ENCODE assay signal across 36 mouse cellular contexts in genomic region chr11:76458730-76459129, GRCm38 (mm10). TPM values are rescaled to one million over a fixed set of nuclear protein-coding genes. Genes with fewer than 3 reads are reported as not detected.
A peak's percentile ranks its signal among the peaks of the same experiment; 100 is the strongest.
DNase-seq lines count a peak whose midpoint lies in the region; ATAC-seq and TF ChIP-seq lines count a peak whose summit lies in the region.
"Had no signal": no experiment of that assay in that cellular context is flagged by ENCODE, and none has a peak within 500 bp of the region (broad histone marks: within the 10 kb centered on the region; RNA-seq: fewer than 3 reads in every experiment).

No protein-coding gene starts in this region.

- no peak; the same call in none of the 2 replicates for TF ChIP-seq RAD21 in CH12.LX (IDR thresholded peaks at IDR 0.05; ENCODE audit: low read depth, low read length)

- TF ChIP-seq CTCF in CH12.LX (conservative IDR thresholded peaks at IDR 0.05 in 1 of 2, IDR thresholded peaks at IDR 0.05 in 1 of 2; ENCODE audit: low read depth in 2 of 2, low read length in 2 of 2) = no peak

- in situ Hi-C loops in CH12.LX (cut with MboI; ENCODE audit: low pct_ligation_motif_present, low pct_unique_long_range_greater_than_20kb, low sequenced_read_pairs) = loop anchor here (5.0 to 10.0 kb wide), 2 partner anchors 34 to 186 kb away; no protein-coding TSS in a partner anchor

- no peaks in the 10 kb centered on the region for H3K79me2 ChIP-seq in CH12.LX (replicated peaks; ENCODE audit: control insufficient read depth, extremely low read depth, insufficient read depth, poor library complexity, severe bottlenecking)

- peak; percentile 26 for DNase-seq in lung, postnatal 36 days
- DNase-seq in lung, postnatal 25 days (ENCODE audit: low spot score) = no peak
- DNase-seq in CH12.LX (ENCODE audit: extremely low read depth) = peak; percentile 92
- no peak for DNase-seq in adrenal gland, postnatal 36 days
- DNase-seq in left cerebral cortex, adult 11 months (ENCODE audit: low spot score) = no peak
- DNase-seq in right cerebral cortex, postnatal 14 days = no peak
- DNase-seq: adrenal gland, postnatal 14 days; cerebellum, adult 8-10 months; cerebellum, postnatal 25 days; gastrocnemius, postnatal 36 days; heart, adult 2 months; heart, postnatal 10 days; kidney, adult 2 months; kidney, postnatal 36 days; layer of hippocampus, postnatal 36 days; liver; retina, postnatal 1 day; right cerebral cortex, postnatal 25 days; thymus, adult 2 months; thymus, postnatal 36 days had no signal

- no peaks in the 10 kb centered on the region for H3K9me3 ChIP-seq in CH12.LX (replicated peaks; ENCODE audit: low read length)
- H3K9me3 ChIP-seq: embryonic facial prominence, embryonic 12.5 days; heart, embryonic 13.5 days; hindbrain, embryonic 10.5 days; hindbrain, embryonic 15.5 days; liver, embryonic 15.5 days; lung, embryonic 15.5 days; megakaryocyte, embryonic 14.5 days; midbrain, embryonic 13.5 days; neural tube, embryonic 15.5 days had no signal

- H3K4me2 ChIP-seq in CH12.LX (ENCODE audit: insufficient read depth, low read depth, poor library complexity, severe bottlenecking) = peak overlapping the region; percentile 1
- H3K4me2 ChIP-seq: embryonic facial prominence, embryonic 12.5 days; heart, embryonic 13.5 days; hindbrain, embryonic 15.5 days; liver, embryonic 15.5 days; lung, embryonic 15.5 days; midbrain, embryonic 13.5 days; neural tube, embryonic 15.5 days had no signal

- dilution Hi-C loops in CH12.LX (cut with MboI; ENCODE audit: extremely low pct_ligation_motif_present, extremely low pct_unique_long_range_greater_than_20kb, low sequenced_read_pairs) = no loop called here

- H3K27me3 ChIP-seq in CH12.LX (replicated peaks) = no peaks in the 10 kb centered on the region
- H3K27me3 ChIP-seq: embryonic facial prominence, embryonic 12.5 days; heart, embryonic 13.5 days; hindbrain, embryonic 15.5 days; liver, embryonic 15.5 days; lung, embryonic 15.5 days; midbrain, embryonic 13.5 days; neural tube, embryonic 15.5 days; Patski had no signal

- H3K27ac ChIP-seq in CH12.LX (ENCODE audit: insufficient read depth, low read depth) = peak overlapping the region; percentile 72
- H3K27ac ChIP-seq: embryonic facial prominence, embryonic 12.5 days; gastrocnemius, adult 2 months; heart, adult 2 months; heart, embryonic 13.5 days; hindbrain, embryonic 10.5 days; hindbrain, embryonic 15.5 days; layer of hippocampus, adult 2 months; liver, embryonic 15.5 days; lung, embryonic 15.5 days; midbrain, embryonic 13.5 days; neural tube, embryonic 15.5 days had no signal

- peaks cover 45 to 72% of the 10 kb centered on the region in 2 experiments for H3K4me1 ChIP-seq in CH12.LX (ENCODE audit: control insufficient read depth in 1 of 2, insufficient read depth in 2 of 2)
- H3K4me1 ChIP-seq: embryonic facial prominence, embryonic 12.5 days had no signal

- no peak overlapping the region for H3K4me3 ChIP-seq in CH12.LX (replicated peaks in 1 of 3; ENCODE audit: low read depth in 2 of 3, low read length in 2 of 3, poor library complexity in 1 of 3)
- H3K4me3 ChIP-seq: embryonic facial prominence, embryonic 12.5 days; gastrocnemius, adult 2 months; heart, adult 2 months; heart, embryonic 13.5 days; hindbrain, embryonic 10.5 days; hindbrain, embryonic 15.5 days; layer of hippocampus, adult 2 months; liver, embryonic 15.5 days; lung, embryonic 15.5 days; megakaryocyte, embryonic 14.5 days; midbrain, embryonic 13.5 days; neural tube, embryonic 15.5 days had no signal

- H3K9ac ChIP-seq in CH12.LX (ENCODE audit: insufficient read depth, low read depth) = no peak overlapping the region
- H3K9ac ChIP-seq: embryonic facial prominence, embryonic 12.5 days; heart, embryonic 13.5 days; hindbrain, embryonic 15.5 days; liver, embryonic 15.5 days; lung, embryonic 15.5 days; midbrain, embryonic 13.5 days; neural tube, embryonic 15.5 days had no signal

- peak; percentile 96 for TF ChIP-seq EP300 in CH12.LX (IDR thresholded peaks at IDR 0.05; ENCODE audit: low read length)

- TF ChIP-seq POLR2A in CH12.LX (IDR thresholded peaks at IDR 0.05; ENCODE audit: low read depth, low read length) = peak; percentile 39

- ATAC-seq in hematopoietic stem cell, adult 5-6 weeks (replicated peaks in 1 of 2; ENCODE audit: insufficient read depth in 1 of 2, low FRiP score in 2 of 2, low TSS enrichment in 1 of 2, low read depth in 1 of 2, poor library complexity in 2 of 2, severe bottlenecking in 2 of 2) = peak; percentile 15 to 30; a peak in 1 of 4 replicates
- ATAC-seq in monocyte, adult 5-6 weeks (replicated peaks; ENCODE audit: insufficient number of reproducible peaks, low FRiP score, low TSS enrichment, poor library complexity, severe bottlenecking) = peak; percentile 66
- ATAC-seq: forebrain, embryonic 16.5 days; inflammation-experienced regulatory T-cells, adult 6 months; midbrain, embryonic 13.5 days; Patski had no signal

- H3K36me3 ChIP-seq in CH12.LX (replicated peaks in 1 of 2; ENCODE audit: control insufficient read depth in 1 of 2, insufficient read depth in 1 of 2, low read length in 1 of 2) = peaks cover 37 to 70% of the 10 kb centered on the region in 2 experiments
- H3K36me3 ChIP-seq: liver, embryonic 15.5 days had no signal

TF ChIP-seq in CH12.LX, 34 proteins besides CTCF, POLR2A, EP300 and RAD21:
- 0 out of 2 replicates have a peak, but pooled peaks have one; percentile 51 for TF ChIP-seq CHD1 (IDR thresholded peaks at IDR 0.05; ENCODE audit: low read depth, low read length)
- TF ChIP-seq BHLHE40 (IDR thresholded peaks at IDR 0.05; ENCODE audit: low read depth, low read length) = peak; percentile 96
- no peak for TF ChIP-seq USF2 (conservative IDR thresholded peaks at IDR 0.05; ENCODE audit: low read depth, low read length)
- peak; percentile 98 for TF ChIP-seq ETS1 (conservative IDR thresholded peaks at IDR 0.05; ENCODE audit: low read depth, low read length)
- no peak for TF ChIP-seq HCFC1 (IDR thresholded peaks at IDR 0.05; ENCODE audit: low read depth, low read length)
- no peak for TF ChIP-seq NRF1 (IDR thresholded peaks at IDR 0.05; ENCODE audit: low read depth, low read length)
- peak; percentile 98 for TF ChIP-seq MYC (IDR thresholded peaks at IDR 0.05; ENCODE audit: low read depth, low read length)
- peak; percentile 89 for TF ChIP-seq MXI1 (IDR thresholded peaks at IDR 0.05; ENCODE audit: low read depth, low read length)
- no peak for TF ChIP-seq UBTF (IDR thresholded peaks at IDR 0.05; ENCODE audit: low read depth, low read length)
- peak; percentile 74 for TF ChIP-seq TCF12 (IDR thresholded peaks at IDR 0.05; ENCODE audit: low read depth, low read length)
- no peak for TF ChIP-seq NELFE (IDR thresholded peaks at IDR 0.05; ENCODE audit: low read depth, low read length)
- TF ChIP-seq KAT2A (IDR thresholded peaks at IDR 0.05; ENCODE audit: insufficient replicate concordance, low read length) = no peak
- TF ChIP-seq USF1 (IDR thresholded peaks at IDR 0.05; ENCODE audit: low read depth, low read length) = no peak
- peak; percentile 58; the same call in 1 of the 2 replicates for TF ChIP-seq TBP (conservative IDR thresholded peaks at IDR 0.05; ENCODE audit: low read depth, low read length)
- TF ChIP-seq IRF4 (IDR thresholded peaks at IDR 0.05; ENCODE audit: low read depth, low read length) = peak; percentile 98
- TF ChIP-seq RCOR1 (conservative IDR thresholded peaks at IDR 0.05; ENCODE audit: low read depth, low read length) = 0 out of 2 replicates have a peak, but pooled peaks have one; percentile 63
- no peak for TF ChIP-seq POLR2AphosphoS2 (IDR thresholded peaks at IDR 0.05; ENCODE audit: low read depth, low read length)
- no peak for TF ChIP-seq GABPA (IDR thresholded peaks at IDR 0.05; ENCODE audit: insufficient replicate concordance, low read depth, low read length)
- peak; percentile 94 for TF ChIP-seq MEF2A (IDR thresholded peaks at IDR 0.05; ENCODE audit: borderline replicate concordance, low read depth, low read length)
- no peak for TF ChIP-seq MAFK (IDR thresholded peaks at IDR 0.05; ENCODE audit: insufficient replicate concordance, low read length)
- TF ChIP-seq MAX (IDR thresholded peaks at IDR 0.05; ENCODE audit: low read length) = peak; percentile 97
- TF ChIP-seq SIN3A (IDR thresholded peaks at IDR 0.05; ENCODE audit: low read length) = peak; percentile 89
- TF ChIP-seq MAZ (IDR thresholded peaks at IDR 0.05; ENCODE audit: low read depth, low read length) = peak; percentile 99
- no peak for TF ChIP-seq PAX5 (IDR thresholded peaks at IDR 0.05; ENCODE audit: low read length)
- peak; percentile 82 for TF ChIP-seq JUN (IDR thresholded peaks at IDR 0.05; ENCODE audit: insufficient read depth, low read depth, low read length)
- peak; percentile 60; the same call in 1 of the 2 replicates for TF ChIP-seq CHD2 (IDR thresholded peaks at IDR 0.05; ENCODE audit: low read length)

RNA-seq across cellular contexts. Expression of gene Timm22, which starts 52.0 kb away (rescaled TPM):
- 53.8 and 65.2 TPM in 2 replicates for total RNA-seq in CH12.LX (2012; rRNA removed)
- 81.4 and 81.5 TPM in 2 replicates for total RNA-seq in CH12.LX (2014; rRNA removed)
- 44.6 and 62.5 TPM in 2 replicates for polyA plus RNA-seq in CH12.LX (2012; ENCODE audit: insufficient read length, low read depth)
- 6.7 and 10.2 TPM in 2 replicates for total RNA-seq in hematopoietic stem cell, adult 5-6 weeks (2017)
- total RNA-seq in monocyte, adult 5-6 weeks (2017) = 6.4 to 10.2 TPM (median 8.2 TPM) in 3 replicates
- 10 to 100 TPM; 45.9 to 48.6 TPM for total RNA-seq in adrenal gland, postnatal 36 days (2021)

RNA-seq across cellular contexts. Expression of gene Nxn, which starts 59.8 kb away (rescaled TPM):
- total RNA-seq in CH12.LX (2012; rRNA removed) (16.5 and 19.2 TPM in 2 replicates), CH12.LX (2014; rRNA removed) (12.9 and 15.3 TPM in 2 replicates)
- 24.8 and 25.0 TPM in 2 replicates for polyA plus RNA-seq in CH12.LX (2012; ENCODE audit: insufficient read length, low read depth)
- 7.9 and 13.3 TPM in 2 replicates for total RNA-seq in hematopoietic stem cell, adult 5-6 weeks (2017)
- 1.9 to 5.8 TPM (median 2.8 TPM) in 3 replicates for total RNA-seq in monocyte, adult 5-6 weeks (2017)
- total RNA-seq in adrenal gland, postnatal 36 days (2021) = 10 to 100 TPM; 28.3 to 29.7 TPM

Comparison
In these comparisons a context has a peak if more than half of its experiments do, and no peak if none do; other contexts are left out.
1. DNase-seq: peak in lung, postnatal 36 days (single experiment) and CH12.LX (single experiment); none in lung, postnatal 25 days (single experiment), adrenal gland, postnatal 36 days (0 of 2), left cerebral cortex, adult 11 months (single experiment) and right cerebral cortex, postnatal 14 days (single experiment).